Mouse (Mus musculus): ENCODE data around the gene Tspyl1.

DNA sequence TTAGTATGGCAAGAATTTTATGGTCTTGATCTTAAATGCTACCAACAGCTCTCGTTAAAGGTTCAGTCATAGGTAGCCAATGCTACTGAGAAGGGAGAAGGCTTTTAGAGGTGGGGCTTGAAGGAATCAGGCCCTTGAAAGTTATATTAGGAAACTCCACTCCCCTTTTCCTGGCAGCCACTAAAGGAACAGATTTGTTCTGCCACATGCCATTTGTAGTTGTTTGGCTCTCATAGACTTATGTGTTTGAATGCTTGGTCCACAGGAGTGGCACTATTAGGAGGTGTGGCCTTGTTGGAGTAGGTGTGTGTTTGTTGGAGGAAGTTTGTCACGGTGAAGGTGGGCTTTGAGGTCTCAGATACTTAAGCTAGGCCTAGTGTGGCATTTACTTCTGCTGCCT, 38.8 kb downstream of the Tspyl1 start:
- TF ChIP-seq CTCF (IDR thresholded peaks at IDR 0.05; ENCODE audit: control insufficient read depth, insufficient read depth, insufficient replicate concordance, low read depth, low read length) = no peak
- no peak for TF ChIP-seq POLR2A (IDR thresholded peaks at IDR 0.05; ENCODE audit: control insufficient read depth, low read depth, low read length)

Measured in testis, adult 2 months (tissue).